Mouse (Mus musculus) brain, embryonic 18.5 days (tissue): ENCODE measurements around the gene B3glct.

Experiments
- DNase-seq: peaks from one replicate; pipeline ENCODE4 v3.0.0-alpha.2; 2012; ENCODE audit warnings: low read depth, low spot score

Gene B3glct

DNA sequence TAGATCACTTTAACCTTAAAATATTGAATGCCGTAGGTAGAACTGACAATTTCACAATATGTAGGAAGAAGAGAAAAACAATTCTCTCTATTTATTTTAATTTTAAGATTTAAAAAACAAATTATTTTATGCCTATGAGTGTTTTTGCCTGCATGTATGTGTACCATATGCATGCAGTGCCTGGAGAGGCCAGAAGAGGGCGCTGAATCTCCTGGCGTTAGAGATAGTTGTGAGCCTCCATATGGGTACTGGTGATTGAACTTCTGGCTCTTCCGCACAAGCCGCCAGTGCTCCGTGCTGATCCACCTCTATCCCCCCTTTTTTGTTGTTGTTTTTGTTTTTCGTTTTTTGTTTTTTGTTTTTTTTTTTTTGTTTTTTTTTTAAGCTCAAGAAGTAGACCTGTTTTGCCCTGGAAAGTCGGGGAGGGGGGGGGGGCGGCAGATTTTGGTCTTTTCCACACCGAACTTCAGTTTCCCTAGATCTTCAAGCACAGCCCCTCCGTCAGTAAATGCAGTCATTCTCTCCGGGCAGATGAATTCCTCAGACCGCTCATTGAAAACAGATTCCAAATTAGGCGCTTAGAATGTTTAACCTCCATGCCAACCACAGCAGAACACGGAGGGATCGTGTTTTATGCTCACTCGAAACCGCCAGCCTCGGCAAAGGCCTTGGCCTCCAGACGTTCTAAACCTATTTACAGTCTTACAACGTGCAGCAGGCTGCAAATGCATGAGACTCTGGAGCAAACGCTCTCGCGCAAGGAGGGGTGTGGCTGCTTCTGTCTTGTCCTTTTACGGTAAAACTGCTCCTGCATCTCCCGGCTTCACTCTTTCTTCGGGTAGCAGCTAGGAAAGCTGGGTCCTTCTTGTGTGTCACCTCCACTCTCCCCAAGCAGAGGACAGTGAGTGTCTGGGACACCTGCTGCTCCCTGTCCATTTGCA lies 70.9 kb downstream of the B3glct start:
- no peak for DNase-seq

DNA sequence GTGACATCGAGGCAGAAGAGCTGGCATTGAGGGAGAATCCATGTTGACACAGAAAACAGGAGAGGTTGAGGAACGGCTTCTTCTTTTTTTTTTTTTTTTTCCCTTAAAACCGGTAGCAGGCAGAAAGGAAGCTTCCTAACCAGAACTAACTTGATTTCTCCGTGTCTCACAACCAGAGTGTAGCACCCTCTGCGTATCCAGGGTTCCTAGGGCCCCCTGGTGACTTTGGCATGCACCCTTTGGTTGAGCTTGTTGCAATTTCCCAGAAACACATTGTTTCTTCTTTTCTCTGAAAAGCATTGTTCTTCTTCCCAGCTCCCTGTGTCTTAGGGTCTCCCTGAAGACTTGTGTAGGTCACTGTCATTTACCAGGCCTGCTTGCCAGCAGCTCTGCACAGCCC lies 73.8 kb downstream of the B3glct start:
- DNase-seq: no peak

DNA sequence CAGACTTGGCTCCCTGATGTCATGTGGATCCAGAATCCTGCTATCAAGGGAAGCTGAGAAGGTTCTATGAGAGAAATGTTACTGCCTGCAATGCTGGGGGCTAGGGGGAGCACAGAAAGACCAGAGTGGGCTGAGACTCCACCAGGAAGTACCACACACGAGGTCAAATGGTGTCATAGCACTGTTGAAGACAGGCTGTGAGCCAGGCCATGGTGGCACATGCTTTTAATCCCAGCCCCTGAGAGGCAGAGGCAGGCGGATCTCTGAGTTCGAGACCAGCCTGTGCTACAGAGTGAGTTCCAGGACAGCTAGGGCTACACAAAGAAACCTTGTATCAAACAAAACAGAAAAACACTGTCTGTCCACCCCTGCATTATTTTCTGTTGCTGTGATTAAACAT lies 75.0 kb downstream of the B3glct start:
- DNase-seq: no peak

DNA sequence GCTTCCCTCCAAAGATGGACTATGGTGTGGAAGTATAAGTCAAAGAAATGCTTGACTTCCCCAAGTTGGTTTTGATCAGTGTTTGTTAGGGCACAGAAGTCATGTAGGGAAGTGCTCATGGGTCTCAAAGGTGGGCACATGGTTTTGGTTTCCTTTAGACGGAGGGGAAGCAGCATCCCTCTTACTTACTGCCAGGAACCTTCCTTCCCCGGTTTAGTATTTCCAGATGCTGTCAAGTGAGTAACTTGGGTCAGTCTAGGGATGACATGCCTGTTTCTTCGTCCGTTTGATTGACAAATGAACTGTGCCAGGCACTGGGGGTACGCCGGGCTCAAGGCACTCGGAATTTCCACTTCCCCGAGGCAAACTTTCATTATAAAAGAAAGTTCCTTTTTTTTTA lies 89.1 kb downstream of the B3glct start:
- DNase-seq: no peak

DNA sequence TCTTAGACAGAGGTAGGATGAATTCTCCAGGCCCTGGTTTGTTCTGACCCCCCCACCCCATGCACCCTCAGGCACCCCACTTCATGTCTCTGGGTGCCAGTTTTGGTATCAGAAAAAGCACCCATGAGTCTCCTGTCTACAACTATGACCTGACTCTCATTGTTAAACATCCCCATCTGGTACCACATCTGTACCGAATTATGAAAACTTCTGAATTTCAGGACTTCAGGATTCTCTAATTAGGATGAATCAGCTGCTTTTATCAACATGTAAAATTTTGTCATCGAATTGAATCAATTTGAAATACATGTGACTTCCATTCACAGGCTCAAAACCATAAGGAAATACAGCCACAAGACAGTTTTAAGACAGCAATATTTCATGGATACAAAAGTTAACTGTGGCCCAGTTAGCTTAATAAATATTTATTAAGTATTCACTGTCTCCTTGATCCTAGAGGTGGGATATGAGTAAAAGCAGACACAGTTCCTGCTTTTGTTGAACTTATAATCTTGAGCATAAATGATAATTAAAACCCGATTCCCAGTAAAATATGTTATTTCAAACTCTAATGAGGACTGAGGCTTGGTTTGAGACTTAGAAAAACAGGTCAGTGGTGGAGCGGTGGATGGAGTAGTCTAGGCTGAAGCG lies 89.7 kb downstream of the B3glct start:
- DNase-seq: no peak

DNA sequence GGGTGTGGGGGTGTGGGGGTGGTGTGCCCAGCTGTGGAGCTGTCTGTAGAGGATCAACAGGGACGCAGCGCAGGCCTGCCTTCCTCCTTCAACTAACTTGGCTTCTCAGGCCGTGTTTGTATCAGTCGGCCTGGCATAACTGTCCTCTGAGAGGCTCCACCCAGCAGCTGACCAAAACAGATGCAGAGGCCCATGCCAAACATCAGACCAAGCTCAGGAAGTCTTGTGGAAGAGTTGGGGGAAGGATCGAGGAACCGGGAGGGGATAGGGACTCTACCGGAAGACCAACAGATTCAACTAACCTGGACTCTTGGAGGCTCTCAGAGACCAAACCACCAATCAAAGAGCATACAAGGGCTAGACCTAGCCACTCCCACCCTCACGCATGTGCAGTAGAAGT lies 91.6 kb downstream of the B3glct start:
- DNase-seq: no peak

DNA sequence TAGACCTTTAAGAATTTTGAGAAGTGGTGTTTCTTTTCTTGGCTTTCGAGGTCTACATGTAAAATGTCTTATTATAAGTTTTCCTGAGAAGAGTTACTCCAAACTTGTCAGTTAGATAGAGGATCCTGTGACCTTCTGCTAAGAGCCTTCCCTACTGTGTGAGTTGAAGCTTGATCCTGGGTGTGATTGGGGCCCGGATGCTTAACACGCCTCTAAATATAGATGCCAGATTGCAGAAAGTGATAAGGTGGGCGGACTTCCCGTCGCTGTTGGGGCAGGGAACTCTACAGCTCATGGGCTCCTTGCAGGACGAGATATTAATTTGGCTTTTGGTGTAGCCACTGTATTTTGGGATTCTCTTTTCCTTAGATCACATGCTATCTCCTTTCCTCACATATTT lies 98.0 kb downstream of the B3glct start:
- DNase-seq: no peak

DNA sequence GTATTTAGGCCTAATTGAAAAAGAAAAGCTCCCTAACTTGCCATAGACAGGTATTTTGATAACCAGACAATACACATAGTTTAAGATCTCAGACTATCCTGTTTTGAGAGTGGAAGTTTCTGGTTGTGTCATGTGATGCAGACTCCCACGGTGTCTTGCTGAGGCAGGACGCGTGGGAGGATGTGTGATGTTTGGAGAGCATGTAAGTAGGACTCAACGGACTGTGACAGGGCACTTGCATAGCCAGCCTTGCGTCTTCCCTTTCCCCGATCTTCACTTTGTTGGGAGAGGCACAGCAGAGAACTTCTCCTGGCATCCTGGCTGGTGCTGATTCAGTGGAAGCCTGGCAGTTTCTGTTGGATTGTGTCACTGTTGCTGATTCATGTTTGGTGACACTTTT lies 101.7 kb downstream of the B3glct start:
- no peak for DNase-seq

DNA sequence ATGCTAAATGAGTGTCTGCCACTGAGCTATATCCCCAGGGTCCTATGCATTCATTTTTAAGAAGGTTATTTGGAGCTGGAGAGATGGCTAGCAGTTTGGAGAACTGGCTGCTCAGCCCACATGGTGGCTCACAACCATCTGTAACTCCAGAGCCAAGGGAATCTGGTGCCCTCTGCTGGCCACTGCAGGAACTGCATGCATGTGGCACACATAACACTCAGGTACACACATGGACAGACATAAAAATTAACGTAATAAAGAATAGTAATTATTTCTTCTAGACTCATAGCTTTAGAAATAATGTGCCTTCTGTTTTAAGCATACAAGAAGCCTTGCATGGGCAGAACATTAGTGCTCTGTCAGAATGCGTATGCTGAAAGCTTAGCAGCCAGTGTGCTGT lies 102.4 kb downstream of the B3glct start:
- no peak for DNase-seq

DNA sequence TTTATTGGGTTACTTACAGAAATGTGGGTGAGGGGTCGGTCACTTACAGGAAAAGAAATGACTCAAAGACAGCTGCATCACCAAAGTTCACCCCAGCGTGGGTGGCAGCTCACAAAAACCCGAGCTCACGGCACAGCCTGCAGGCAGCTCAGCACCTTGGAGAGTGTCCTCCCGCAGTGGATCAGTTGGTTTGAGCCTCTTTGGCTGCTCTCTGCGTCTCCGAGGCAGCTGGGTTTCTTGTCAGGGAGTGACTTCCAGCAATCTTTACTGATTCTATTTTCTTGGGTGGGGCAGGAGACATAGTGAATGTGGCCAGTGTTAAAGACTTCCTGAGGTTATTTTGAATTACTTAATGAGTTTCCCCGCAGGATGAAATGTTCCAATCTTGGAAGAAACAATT lies 112.1 kb downstream of the B3glct start:
- no peak for DNase-seq

DNA sequence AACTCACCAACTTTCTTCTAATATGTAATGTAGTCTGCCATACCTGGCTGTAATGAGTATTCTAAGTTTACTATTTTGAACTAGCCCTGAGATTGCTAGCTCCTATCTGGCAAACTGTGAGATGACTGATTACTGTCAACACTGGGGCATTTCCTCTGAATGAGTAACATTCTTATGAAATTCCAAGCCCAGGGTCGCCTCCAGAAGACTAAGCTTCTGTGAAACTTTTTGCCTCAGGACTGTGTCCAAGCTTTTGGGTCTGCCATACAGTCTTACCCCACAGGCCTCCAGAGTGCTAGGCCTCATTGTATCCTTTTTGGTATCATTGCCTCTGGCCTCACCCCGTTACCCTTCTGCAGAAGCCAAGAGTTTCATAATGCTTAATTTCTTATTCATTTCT lies 132.0 kb downstream of the B3glct start:
- DNase-seq: no peak

DNA sequence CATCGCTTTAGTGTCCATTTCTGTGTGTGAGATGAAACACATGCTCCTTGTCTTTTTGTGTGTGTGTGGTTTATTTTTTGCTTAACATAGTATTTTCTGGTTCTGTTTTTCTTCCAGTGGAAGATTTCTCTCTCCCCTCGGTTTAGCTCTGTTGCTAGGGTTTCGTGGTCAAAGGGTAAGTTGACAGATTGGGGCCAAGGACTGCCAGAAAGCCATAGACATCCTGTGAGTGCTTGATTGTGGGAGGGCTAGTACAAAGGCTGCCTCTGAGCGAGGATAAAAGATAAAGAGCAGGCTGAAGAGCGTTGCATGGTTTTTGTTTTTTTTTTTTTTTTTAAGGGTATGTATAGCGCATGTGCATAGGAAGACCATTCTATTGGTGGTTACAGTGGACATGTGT lies 133.8 kb downstream of the B3glct start:
- no peak for DNase-seq
